Mouse (Mus musculus) c-Kit-positive CD71-positive TER-119-positive erythroid progenitor cells, embryonic 14.5 days (primary cell): Measurements from ENCODE around the gene Rrp8.
A peak's percentile ranks its signal among the peaks of the same experiment; 100 is the strongest.
"Not testable (repeated sequence)": the region's sequence is repeated elsewhere in the genome, so short reads cannot be mapped to it uniquely, and the experiment has no call there.

ENCODE experiments used
- DNase-seq: peaks from one replicate; pipeline ENCODE4 v3.0.0-alpha.2; 2013; ENCODE audit warnings: low spot score

The Rrp8 gene

GRCm38 (mm10) chr7:105743926-105744590 is 6.9 kb upstream of the Rrp8 start, which contains the start of gene Taf10:
Taf10 (minus strand) TSS chr7:105744361.
- DNase-seq = peak; percentile 87

- DNase-seq = not testable (repeated sequence)
Observed at GRCm38 (mm10) chr7:105743246-105743925, 6.2 kb upstream of the Rrp8 start.

- DNase-seq = not testable (repeated sequence)
Observed at GRCm38 (mm10) chr7:105742539-105743215, 5.5 kb upstream of the Rrp8 start.

- no peak for DNase-seq
Observed at GRCm38 (mm10) chr7:105741978-105742377, 4.8 kb upstream of the Rrp8 start.

- DNase-seq = no peak
Observed at GRCm38 (mm10) chr7:105740851-105741250, 3.7 kb upstream of the Rrp8 start.

GRCm38 (mm10) chr7:105740089-105740795 is 3.1 kb upstream of the Rrp8 start:
- no peak for DNase-seq

- no peak for DNase-seq
Observed at GRCm38 (mm10) chr7:105738948-105739347, 1.8 kb upstream of the Rrp8 start.

GRCm38 (mm10) chr7:105738286-105738685 is 1.1 kb upstream of the Rrp8 start:
- DNase-seq = no peak

- no peak for DNase-seq
Observed at GRCm38 (mm10) chr7:105737648-105738047, 463 bp upstream of the Rrp8 start.

- peak; percentile 87 for DNase-seq
Observed at GRCm38 (mm10) chr7:105736264-105736901, 802 bp downstream of the Rrp8 start, which contains the start of gene Ilk. Ilk (plus strand) TSS chr7:105736592.

- DNase-seq = not testable (repeated sequence)
Observed at GRCm38 (mm10) chr7:105735464-105735863, 1.7 kb downstream of the Rrp8 start.

- DNase-seq = no peak
Observed at GRCm38 (mm10) chr7:105734826-105735225, 2.4 kb downstream of the Rrp8 start.

- no peak for DNase-seq
Observed at GRCm38 (mm10) chr7:105733836-105734235, 3.3 kb downstream of the Rrp8 start.

- DNase-seq = no peak
Observed at GRCm38 (mm10) chr7:105728701-105729428, 8.3 kb downstream of the Rrp8 start.

- no peak for DNase-seq
Observed at GRCm38 (mm10) chr7:105726980-105727325, 10.2 kb downstream of the Rrp8 start.

GRCm38 (mm10) chr7:105726144-105726979 is 10.8 kb downstream of the Rrp8 start:
- DNase-seq = peak; percentile 54

- no peak for DNase-seq
Observed at GRCm38 (mm10) chr7:105721916-105722315, 15.3 kb downstream of the Rrp8 start.

- DNase-seq = no peak
Observed at GRCm38 (mm10) chr7:105715366-105715765, 21.8 kb downstream of the Rrp8 start.

- peak; percentile 34 for DNase-seq
Observed at GRCm38 (mm10) chr7:105708733-105709132, 28.5 kb downstream of the Rrp8 start.

- DNase-seq = no peak
Observed at GRCm38 (mm10) chr7:105703816-105704215, 33.4 kb downstream of the Rrp8 start.
